Mouse (Mus musculus): Measurements from ENCODE around the gene Kdelr2. TPM values are rescaled to one million over a fixed set of nuclear protein-coding genes. Genes with fewer than 3 reads are reported as not detected.

Kdelr2 gene
- polyA plus RNA-seq, 2 experiments = 39.9 to 135 TPM

DNA sequence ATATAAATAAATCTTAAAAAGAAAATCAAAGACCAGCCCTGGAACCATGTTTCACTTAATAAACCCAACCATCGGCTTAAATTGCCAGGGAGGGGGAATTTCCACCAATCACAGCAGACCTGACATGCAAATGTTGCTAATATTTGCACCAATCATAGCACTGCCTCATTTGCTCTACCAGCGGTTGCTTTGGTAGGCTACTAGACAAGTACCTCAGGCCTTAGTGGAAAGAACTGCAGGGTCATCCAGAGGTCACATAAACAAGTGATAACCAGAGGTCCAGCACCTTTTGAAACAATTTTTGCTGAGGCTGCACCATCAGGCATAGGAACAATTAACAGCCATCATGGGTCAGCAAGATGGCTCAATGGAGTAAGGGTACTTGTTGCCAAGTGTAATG is 2.1 kb upstream of the Kdelr2 start:
- WGBS (ENCODE audit: insufficient replicate concordance) = 45% methylated on average over 2 of the region's 2 CpGs
- Histone ChIP-seq H3K4me1 (replicated peaks; ENCODE audit: control insufficient read depth in 2 of 2, insufficient read depth in 2 of 2, low read length in 1 of 2) (peaks cover 10 to 16% of the 10 kb centered on the region in 2 experiments), H3K4me2 (ENCODE audit: low read depth) (no peak overlapping the region), H3K27me3 (ENCODE audit: control insufficient read depth, insufficient read depth, low read length) (no peaks in the 10 kb centered on the region), H3K9ac (replicated peaks) (no peak overlapping the region), H3K27ac (no peak overlapping the region), H3K4me3 (ENCODE audit: insufficient read depth in 1 of 2, low read depth in 2 of 2, low read length in 2 of 2) (no peak overlapping the region), H3K36me3 (replicated peaks; ENCODE audit: control insufficient read depth, insufficient read depth, low read depth) (peaks cover 11% of the 10 kb centered on the region), H3K9me3 (ENCODE audit: control insufficient read depth, low read length) (no peaks in the 10 kb centered on the region)
- no peak for DNase-seq (ENCODE audit: low read depth in 3 of 3, low spot score in 3 of 3)
- TF ChIP-seq CTCF (IDR thresholded peaks at IDR 0.05; ENCODE audit: low read depth) = no peak
- ATAC-seq (ENCODE audit: insufficient read depth) = no peak

DNA sequence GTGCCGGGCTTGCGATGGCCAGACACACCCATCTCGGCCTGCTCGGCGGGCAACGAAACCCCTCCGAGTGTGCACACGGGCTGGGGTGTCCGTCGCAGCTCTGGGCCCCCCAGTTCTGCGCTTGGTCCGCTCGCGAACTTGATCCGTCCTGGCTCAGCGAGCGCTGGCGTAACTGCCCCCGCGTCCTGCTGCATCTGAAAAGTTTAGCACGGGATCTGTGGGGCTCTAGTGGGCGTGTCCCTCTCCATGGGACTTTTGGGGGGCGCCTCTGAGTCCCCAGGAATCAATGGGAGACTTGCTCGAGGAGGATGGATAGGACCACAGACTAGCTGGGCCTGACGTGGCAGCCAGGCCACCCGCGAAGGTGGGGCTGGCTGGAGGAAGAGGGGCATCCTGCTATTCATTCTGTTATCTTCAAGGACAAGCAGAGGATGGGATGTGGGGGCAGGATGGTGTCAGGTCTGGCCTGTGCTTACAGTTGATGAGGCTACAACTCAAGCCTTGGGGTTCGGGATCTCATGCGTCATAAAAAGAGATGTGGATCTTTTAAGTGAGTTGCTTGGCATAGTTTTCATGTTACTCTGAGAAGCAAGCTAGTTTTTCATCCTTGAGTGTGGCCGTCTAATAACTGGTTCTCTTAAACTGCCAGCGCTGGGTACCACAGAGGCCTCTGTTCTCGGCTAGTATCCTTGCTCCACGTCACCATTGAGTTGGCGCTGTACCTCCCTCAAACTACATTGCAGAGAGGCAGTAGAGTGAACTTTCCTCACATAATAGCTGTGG is 701 bp downstream of the Kdelr2 start:
- H3K27me3 ChIP-seq (ENCODE audit: control insufficient read depth, insufficient read depth, low read length) = no peaks in the 10 kb centered on the region
- 6% methylated on average over 34 of the region's 34 CpGs for WGBS (ENCODE audit: insufficient replicate concordance)
- peak overlapping the region; percentile 73 for H3K4me2 ChIP-seq (ENCODE audit: low read depth)
- ATAC-seq (ENCODE audit: insufficient read depth) (peak; percentile 40), DNase-seq (ENCODE audit: low read depth in 3 of 3, low spot score in 3 of 3) (no peak)
- H3K36me3 ChIP-seq (replicated peaks; ENCODE audit: control insufficient read depth, insufficient read depth, low read depth) = peaks cover 20% of the 10 kb centered on the region
- TF ChIP-seq CTCF (IDR thresholded peaks at IDR 0.05; ENCODE audit: low read depth) = 0 out of 2 replicates have a peak, but pooled peaks have one; percentile 0
- no peak for TF ChIP-seq EP300 (IDR thresholded peaks at IDR 0.05; ENCODE audit: low read depth)
- H3K4me3 ChIP-seq (ENCODE audit: insufficient read depth in 1 of 2, low read depth in 2 of 2, low read length in 2 of 2) = peak overlapping the region; percentile 88 to 97
- no peaks in the 10 kb centered on the region for H3K9me3 ChIP-seq (ENCODE audit: control insufficient read depth, low read length)
- H3K27ac ChIP-seq = peak overlapping the region; percentile 53
- H3K4me1 ChIP-seq (replicated peaks; ENCODE audit: control insufficient read depth in 2 of 2, insufficient read depth in 2 of 2, low read length in 1 of 2) = peaks cover 18 to 28% of the 10 kb centered on the region in 2 experiments
- H3K9ac ChIP-seq (replicated peaks) = peak overlapping the region; percentile 85

DNA sequence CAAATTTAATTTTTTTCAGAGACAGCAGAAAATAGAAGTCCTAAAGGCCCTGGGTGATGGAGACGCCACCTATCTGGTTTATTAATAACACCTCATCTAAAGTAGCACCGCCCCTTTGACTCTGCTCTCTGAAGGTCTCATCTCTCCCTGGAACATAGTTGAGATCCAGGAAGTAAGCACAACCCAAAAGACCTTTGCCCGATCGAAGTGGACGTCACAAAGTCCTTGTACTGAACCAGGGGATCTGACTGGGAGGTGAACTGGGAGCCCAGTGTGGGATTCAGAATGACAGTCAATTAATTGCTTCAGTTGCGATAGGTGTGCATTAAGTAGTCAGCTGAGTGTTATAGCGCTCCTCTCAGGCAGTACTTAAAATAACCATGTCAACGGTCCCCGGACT is 1.6 kb downstream of the Kdelr2 start:
- WGBS (ENCODE audit: insufficient replicate concordance) = 78% methylated on average over 9 of the region's 9 CpGs
- H3K27ac ChIP-seq = no peak overlapping the region
- no peak for TF ChIP-seq EP300 (IDR thresholded peaks at IDR 0.05; ENCODE audit: low read depth)
- 0 out of 2 replicates have a peak, but pooled peaks have one; percentile 4 for TF ChIP-seq CTCF (IDR thresholded peaks at IDR 0.05; ENCODE audit: low read depth)
- H3K27me3 ChIP-seq (ENCODE audit: control insufficient read depth, insufficient read depth, low read length) = no peaks in the 10 kb centered on the region
- H3K4me2 ChIP-seq (ENCODE audit: low read depth) = peak overlapping the region; percentile 73
- H3K9me3 ChIP-seq (ENCODE audit: control insufficient read depth, low read length) = no peaks in the 10 kb centered on the region
- H3K9ac ChIP-seq (replicated peaks) = 0 out of 2 replicates have a peak overlapping the region, but pooled peaks have one; percentile 9
- ATAC-seq (ENCODE audit: insufficient read depth) (no peak), DNase-seq (ENCODE audit: low read depth in 3 of 3, low spot score in 3 of 3) (no peak)
- H3K36me3 ChIP-seq (replicated peaks; ENCODE audit: control insufficient read depth, insufficient read depth, low read depth) = peaks cover 20% of the 10 kb centered on the region
- peak overlapping the region in 1 of 2 experiments; percentile 97; a peak in 2 of 4 replicates for H3K4me3 ChIP-seq (ENCODE audit: insufficient read depth in 1 of 2, low read depth in 2 of 2, low read length in 2 of 2)
- peaks cover 18 to 33% of the 10 kb centered on the region in 2 experiments for H3K4me1 ChIP-seq (replicated peaks; ENCODE audit: control insufficient read depth in 2 of 2, insufficient read depth in 2 of 2, low read length in 1 of 2)

DNA sequence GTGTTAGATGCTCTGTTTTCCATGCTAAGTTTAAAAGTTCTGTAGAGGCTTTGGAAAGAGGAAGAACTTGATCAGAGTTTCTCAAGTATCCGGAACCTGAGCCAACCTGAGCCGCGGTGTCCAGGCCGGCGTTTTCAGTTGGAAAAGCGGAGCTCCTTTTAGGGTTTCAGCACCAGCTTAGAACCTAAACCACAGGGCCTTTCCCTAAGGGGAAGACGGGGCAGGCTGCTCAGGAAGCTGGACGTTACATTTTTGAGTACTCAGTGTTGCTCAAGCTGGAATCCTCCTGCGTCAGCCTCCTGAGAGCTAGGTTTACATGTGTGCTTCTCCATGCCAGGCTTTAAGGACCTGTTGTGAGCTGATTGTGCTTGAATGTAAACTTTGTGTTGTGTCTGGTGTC is 2.9 kb downstream of the Kdelr2 start:
- Histone ChIP-seq H3K4me3 (ENCODE audit: insufficient read depth in 1 of 2, low read depth in 2 of 2, low read length in 2 of 2) (no peak overlapping the region), H3K9me3 (ENCODE audit: control insufficient read depth, low read length) (no peaks in the 10 kb centered on the region), H3K4me2 (ENCODE audit: low read depth) (no peak overlapping the region), H3K27me3 (ENCODE audit: control insufficient read depth, insufficient read depth, low read length) (no peaks in the 10 kb centered on the region), H3K27ac (no peak overlapping the region), H3K9ac (replicated peaks) (no peak overlapping the region), H3K36me3 (replicated peaks; ENCODE audit: control insufficient read depth, insufficient read depth, low read depth) (peaks cover 20% of the 10 kb centered on the region), H3K4me1 (replicated peaks; ENCODE audit: control insufficient read depth in 2 of 2, insufficient read depth in 2 of 2, low read length in 1 of 2) (peaks cover 18 to 32% of the 10 kb centered on the region in 2 experiments)
- ATAC-seq (ENCODE audit: insufficient read depth) (no peak), DNase-seq (ENCODE audit: low read depth in 3 of 3, low spot score in 3 of 3) (no peak)
- TF ChIP-seq CTCF (IDR thresholded peaks at IDR 0.05; ENCODE audit: low read depth) (no peak), EP300 (IDR thresholded peaks at IDR 0.05; ENCODE audit: low read depth) (no peak)
- 84% methylated on average over 9 of the region's 9 CpGs for WGBS (ENCODE audit: insufficient replicate concordance)

DNA sequence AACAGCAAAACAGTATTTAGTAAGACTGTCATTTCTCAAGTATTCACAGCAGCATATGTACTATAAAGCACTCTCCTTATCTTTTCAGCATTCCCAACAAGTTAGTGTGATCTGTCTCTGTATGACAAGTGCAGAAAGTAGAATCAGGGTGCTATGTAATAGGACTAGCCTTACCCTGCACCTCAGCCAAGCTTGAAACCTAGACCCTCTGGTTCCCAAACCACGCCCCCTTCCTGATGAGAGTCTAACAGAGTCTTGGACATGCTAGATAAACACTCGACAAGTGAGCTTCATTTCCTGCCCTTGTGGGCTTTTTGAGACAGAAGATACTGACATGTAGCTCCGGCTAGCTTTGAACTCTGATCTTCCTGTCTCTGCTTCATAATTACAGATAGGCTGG is 5.6 kb downstream of the Kdelr2 start:
- peaks cover 3% of the 10 kb centered on the region for H3K9me3 ChIP-seq (ENCODE audit: control insufficient read depth, low read length)
- DNase-seq (ENCODE audit: low read depth in 3 of 3, low spot score in 3 of 3) (peak; percentile 47 to 57 (median 51)), ATAC-seq (ENCODE audit: insufficient read depth) (peak; percentile 75)
- no peak for TF ChIP-seq EP300 (IDR thresholded peaks at IDR 0.05; ENCODE audit: low read depth)
- TF ChIP-seq CTCF (IDR thresholded peaks at IDR 0.05; ENCODE audit: low read depth) = no peak
- no peaks in the 10 kb centered on the region for H3K27me3 ChIP-seq (ENCODE audit: control insufficient read depth, insufficient read depth, low read length)
- peaks cover 14 to 24% of the 10 kb centered on the region in 2 experiments for H3K4me1 ChIP-seq (replicated peaks; ENCODE audit: control insufficient read depth in 2 of 2, insufficient read depth in 2 of 2, low read length in 1 of 2)
- peak overlapping the region; percentile 11; the same call in 1 of the 2 replicates for H3K9ac ChIP-seq (replicated peaks)
- H3K4me3 ChIP-seq (ENCODE audit: insufficient read depth in 1 of 2, low read depth in 2 of 2, low read length in 2 of 2) = no peak overlapping the region
- no peak overlapping the region for H3K4me2 ChIP-seq (ENCODE audit: low read depth)
- H3K27ac ChIP-seq = no peak overlapping the region
- 10% methylated on average over 3 of the region's 3 CpGs for WGBS (ENCODE audit: insufficient replicate concordance)
- H3K36me3 ChIP-seq (replicated peaks; ENCODE audit: control insufficient read depth, insufficient read depth, low read depth) = peaks cover 38% of the 10 kb centered on the region

Data from liver, embryonic 14.5 days (tissue).